Mouse (Mus musculus) stomach, embryonic 15.5 days (tissue): ENCODE measurements around the gene Tmem86b. TPM values are rescaled to one million over a fixed set of nuclear protein-coding genes. Genes with fewer than 3 reads are reported as not detected.

Experiments used
- ATAC-seq: fragments of 200-750 bp; cut with Nextera tagmentation; 2 replicates; pipeline ENCODE4 v1.8.0; 2017; ENCODE audit warnings: low read depth, moderate number of reproducible peaks, moderate TSS enrichment; ENCODE audit not compliant: insufficient read depth, low FRiP score
- H3K27ac ChIP-seq: fragments of 300-500 bp; sonication (generic); 2 replicates; pipeline ENCODE4 v1.5.1; 2015; ENCODE audit warnings: mild to moderate bottlenecking, inconsistent platforms
- H3K27me3 ChIP-seq: fragments of 300-500 bp; sonication (generic); replicated peaks from 2 replicates; pipeline ENCODE4 v1.6.1; 2015; ENCODE audit warnings: inconsistent platforms
- H3K36me3 ChIP-seq: fragments of 300-500 bp; sonication (generic); 2 replicates; pipeline ENCODE4 v1.6.1; 2015; ENCODE audit warnings: inconsistent platforms
- H3K4me1 ChIP-seq: fragments of 300-500 bp; sonication (generic); 2 replicates; pipeline ENCODE4 v1.6.1; 2015; ENCODE audit warnings: inconsistent platforms
- H3K4me2 ChIP-seq: fragments of 300-500 bp; sonication (generic); 2 replicates; pipeline ENCODE4 v1.6.1; 2015; ENCODE audit warnings: mild to moderate bottlenecking, inconsistent platforms
- H3K4me3 ChIP-seq: fragments of 300-500 bp; sonication (generic); replicated peaks from 2 replicates; pipeline ENCODE4 v1.5.1; 2015; ENCODE audit warnings: inconsistent platforms
- H3K9ac ChIP-seq: fragments of 300-500 bp; sonication (generic); 2 replicates; pipeline ENCODE4 v1.6.1; 2015; ENCODE audit warnings: inconsistent platforms
- H3K9me3 ChIP-seq: fragments of 300-500 bp; sonication (generic); 2 replicates; pipeline ENCODE4 v1.6.1; 2016; ENCODE audit warnings: inconsistent platforms
- WGBS: fragments of 180-500 bp; shearing (Covaris S2); methylation state at CpG from one replicate; pipeline ENCODE4 v1.1.7; 2015; 5-methylcytosine and 5-hydroxymethylcytosine counted together
- polyA plus RNA-seq: library from polyadenylated mRNA; unstranded; fragments of >200 nt; fragmentation: Nextera tagmentation; extraction: Ambion mirVana; gene quantifications from 2 replicates; pipeline ENCODE4 v1.2.1, GENCODE M21; 2015

Tmem86b gene
- polyA plus RNA-seq = 2.4 and 4.8 TPM in 2 replicates

GRCm38 (mm10) chr7:4631031-4631430 is at the start of gene Tmem86b:
Gene Tmem86b (minus strand): TSS chr7:4631422.
- no peak within 1 kb of the TSS for H3K4me2 ChIP-seq
- 0 out of 2 replicates have a peak, but pooled peaks have one; percentile 32 for ATAC-seq

DNA sequence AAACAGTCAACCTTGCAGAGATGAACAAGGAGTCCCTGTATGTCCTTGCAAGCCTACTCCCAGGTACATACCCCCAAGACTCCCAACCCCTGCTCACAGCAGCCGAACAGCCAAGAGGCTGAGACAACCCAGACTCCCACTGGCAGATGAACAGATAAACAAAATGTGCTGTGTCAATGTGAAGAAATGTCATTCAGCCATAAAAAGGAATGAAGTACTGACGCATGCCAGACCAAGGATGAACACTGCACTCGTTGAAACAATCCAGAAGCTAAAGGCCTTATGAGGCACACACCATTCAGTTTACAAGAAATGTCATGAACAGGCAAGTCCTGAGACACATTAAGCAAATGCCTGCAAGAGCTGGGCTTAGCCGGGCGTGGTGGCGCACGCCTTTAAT is 44.0 kb upstream of the Tmem86b start:
- WGBS = 58% methylated on average over 7 of the region's 7 CpGs
- peaks cover 23% of the 10 kb centered on the region for H3K36me3 ChIP-seq
- peak overlapping the region; percentile 31; the same call in 1 of the 2 replicates for H3K27ac ChIP-seq
- no peaks in the 10 kb centered on the region for H3K4me1 ChIP-seq
- H3K4me2 ChIP-seq = no peak overlapping the region
- H3K9me3 ChIP-seq = no peaks in the 10 kb centered on the region
- no peak overlapping the region for H3K9ac ChIP-seq
- no peaks in the 10 kb centered on the region for H3K27me3 ChIP-seq
- peak; percentile 41; the same call in 1 of the 2 replicates for ATAC-seq
- H3K4me3 ChIP-seq = no peak overlapping the region

More at GRCm38 (mm10) chr7:4631031-4631430, at the start of gene Tmem86b:
- H3K4me3 ChIP-seq = no peak within 1 kb of the TSS
- H3K9me3 ChIP-seq = no peaks in the 10 kb centered on the region
- no peak within 1 kb of the TSS for H3K9ac ChIP-seq
- no peaks in the 10 kb centered on the region for H3K27me3 ChIP-seq
- peaks cover 40% of the 10 kb centered on the region for H3K36me3 ChIP-seq
- H3K4me1 ChIP-seq = no peaks in the 10 kb centered on the region
- 81% methylated on average over 4 of the region's 4 CpGs for WGBS
- no peak within 1 kb of the TSS for H3K27ac ChIP-seq

DNA sequence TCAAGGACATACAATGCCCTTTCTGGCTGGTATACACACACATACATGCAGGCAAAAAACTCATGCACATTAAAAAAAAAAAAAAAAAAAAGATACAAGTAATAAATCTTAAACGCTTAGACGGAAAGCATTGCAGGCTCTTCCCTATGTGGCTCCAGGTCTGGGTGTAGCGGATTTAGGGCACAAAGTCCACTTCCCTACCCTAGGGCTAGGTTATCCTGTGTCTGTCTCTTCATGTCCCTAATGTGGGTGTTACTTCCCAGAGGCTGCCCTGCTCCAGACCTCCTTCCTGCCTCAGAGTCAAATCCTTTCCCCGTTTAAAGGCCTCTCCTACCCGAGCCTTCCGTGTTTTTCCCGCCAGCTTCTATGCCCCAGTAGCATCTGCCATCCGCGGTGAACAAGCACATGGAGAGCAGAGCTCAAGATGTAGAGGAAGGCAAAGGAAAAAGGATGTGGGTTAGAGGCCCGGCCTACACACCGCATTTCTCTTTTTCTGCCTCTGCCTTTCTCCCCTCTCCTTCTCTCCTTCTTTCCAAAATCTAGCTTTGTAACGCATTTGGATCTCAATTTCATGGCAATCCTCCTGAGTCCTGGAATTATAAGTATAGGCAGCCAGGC is 43.0 kb upstream of the Tmem86b start:
- ATAC-seq = no peak
- Histone ChIP-seq H3K36me3 (peaks cover 18% of the 10 kb centered on the region), H3K4me3 (no peak overlapping the region), H3K9ac (no peak overlapping the region), H3K27me3 (no peaks in the 10 kb centered on the region), H3K9me3 (no peaks in the 10 kb centered on the region), H3K27ac (peak overlapping the region; percentile 31; the same call in 1 of the 2 replicates), H3K4me2 (no peak overlapping the region), H3K4me1 (no peaks in the 10 kb centered on the region)
- WGBS = 83% methylated on average over 12 of the region's 12 CpGs

DNA sequence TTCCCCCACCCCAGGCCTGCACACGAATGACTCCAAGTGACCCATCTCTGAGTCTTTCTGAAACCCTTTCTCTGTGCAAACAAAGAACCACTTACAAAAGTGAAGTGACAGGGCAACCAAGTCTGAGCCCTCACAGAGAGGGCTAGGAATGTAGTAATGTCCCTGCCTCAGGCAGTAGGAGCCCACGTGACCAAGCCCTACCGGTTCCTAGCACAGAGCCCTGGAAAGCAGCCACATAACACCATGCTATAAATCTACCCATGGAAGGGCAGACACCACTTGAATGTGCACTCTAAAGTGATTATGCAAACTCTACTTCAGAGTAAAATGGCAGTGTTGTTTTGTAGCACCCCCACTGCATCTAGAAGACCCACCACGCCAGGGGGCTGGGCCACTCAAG is 40.7 kb upstream of the Tmem86b start:
- ATAC-seq = no peak
- Histone ChIP-seq H3K4me3 (no peak overlapping the region), H3K36me3 (peaks cover 24% of the 10 kb centered on the region), H3K9ac (no peak overlapping the region), H3K27me3 (no peaks in the 10 kb centered on the region), H3K9me3 (no peaks in the 10 kb centered on the region), H3K4me2 (no peak overlapping the region), H3K4me1 (no peaks in the 10 kb centered on the region), H3K27ac (no peak overlapping the region; the same call in 1 of the 2 replicates)
- 73% methylated on average over 4 of the region's 4 CpGs for WGBS

- Histone ChIP-seq H3K4me2 (no peak overlapping the region), H3K9ac (no peak overlapping the region), H3K36me3 (peaks cover 31% of the 10 kb centered on the region), H3K4me1 (no peaks in the 10 kb centered on the region), H3K27ac (no peak overlapping the region), H3K4me3 (no peak overlapping the region), H3K9me3 (no peaks in the 10 kb centered on the region), H3K27me3 (no peaks in the 10 kb centered on the region)
- 82% methylated on average over 8 of the region's 8 CpGs for WGBS
- peak; percentile 85 for ATAC-seq
Observed at GRCm38 (mm10) chr7:4670655-4671255, 39.5 kb upstream of the Tmem86b start.

- Histone ChIP-seq H3K4me1 (no peaks in the 10 kb centered on the region), H3K9ac (no peak overlapping the region), H3K36me3 (peaks cover 34% of the 10 kb centered on the region), H3K9me3 (no peaks in the 10 kb centered on the region), H3K4me3 (no peak overlapping the region), H3K27ac (no peak overlapping the region), H3K27me3 (no peaks in the 10 kb centered on the region), H3K4me2 (no peak overlapping the region)
- ATAC-seq = no peak
- 97% methylated on average over 9 of the region's 9 CpGs for WGBS
Observed at GRCm38 (mm10) chr7:4669156-4669555, 37.9 kb upstream of the Tmem86b start.

DNA sequence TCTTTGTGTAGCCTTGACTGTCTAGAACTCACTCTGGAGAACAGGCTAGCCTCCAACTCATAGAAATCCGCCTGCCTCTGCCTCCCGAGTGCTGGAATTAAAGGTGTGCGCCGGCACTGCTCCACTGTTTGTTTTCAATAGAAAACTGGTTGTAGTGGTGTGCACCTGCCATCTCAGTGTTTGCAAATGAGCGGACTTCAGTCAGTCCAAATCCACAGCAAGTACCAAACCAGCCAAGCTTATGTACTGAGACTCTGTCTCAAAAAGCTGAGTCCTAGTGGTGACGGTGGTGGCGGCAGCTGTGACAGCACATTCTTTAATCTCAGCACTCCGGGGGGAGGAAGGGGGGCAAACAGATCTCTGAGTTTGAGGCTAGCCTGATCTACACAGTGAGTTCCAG is 37.3 kb upstream of the Tmem86b start:
- Histone ChIP-seq H3K27me3 (no peaks in the 10 kb centered on the region), H3K4me2 (no peak overlapping the region), H3K27ac (no peak overlapping the region), H3K36me3 (peaks cover 37% of the 10 kb centered on the region), H3K4me3 (no peak overlapping the region), H3K4me1 (no peaks in the 10 kb centered on the region), H3K9ac (no peak overlapping the region), H3K9me3 (no peaks in the 10 kb centered on the region)
- no peak for ATAC-seq
- WGBS = 97% methylated on average over 8 of the region's 8 CpGs

DNA sequence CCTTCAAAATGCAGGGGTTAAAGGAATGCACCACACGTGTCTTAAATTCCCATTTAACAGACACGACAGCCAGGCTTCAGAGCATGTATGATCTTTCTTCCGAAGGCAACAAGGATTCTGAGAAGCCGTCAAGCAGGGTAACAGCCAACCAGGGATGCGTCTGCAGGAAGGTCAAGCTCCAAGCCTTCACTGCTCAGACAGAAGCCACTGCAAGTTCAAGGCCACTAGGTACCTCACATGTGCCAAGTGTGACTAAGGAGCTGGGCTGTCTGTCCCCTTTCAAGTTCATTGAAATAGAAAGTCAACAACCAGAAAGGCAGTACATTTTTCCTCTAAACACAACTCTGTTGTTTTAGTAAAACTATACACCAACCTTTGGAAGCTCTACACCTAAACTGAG is 35.6 kb upstream of the Tmem86b start:
- H3K9me3 ChIP-seq = no peaks in the 10 kb centered on the region
- no peak for ATAC-seq
- no peaks in the 10 kb centered on the region for H3K27me3 ChIP-seq
- 93% methylated on average over 5 of the region's 5 CpGs for WGBS
- H3K4me3 ChIP-seq = no peak overlapping the region
- H3K36me3 ChIP-seq = peaks cover 41% of the 10 kb centered on the region
- no peak overlapping the region for H3K4me2 ChIP-seq
- no peak overlapping the region for H3K9ac ChIP-seq
- no peak overlapping the region for H3K27ac ChIP-seq
- no peaks in the 10 kb centered on the region for H3K4me1 ChIP-seq

GRCm38 (mm10) chr7:4663742-4664141 is 32.5 kb upstream of the Tmem86b start:
- peaks cover 31% of the 10 kb centered on the region for H3K36me3 ChIP-seq
- no peak for ATAC-seq
- WGBS = 83% methylated on average over 2 of the region's 2 CpGs

DNA sequence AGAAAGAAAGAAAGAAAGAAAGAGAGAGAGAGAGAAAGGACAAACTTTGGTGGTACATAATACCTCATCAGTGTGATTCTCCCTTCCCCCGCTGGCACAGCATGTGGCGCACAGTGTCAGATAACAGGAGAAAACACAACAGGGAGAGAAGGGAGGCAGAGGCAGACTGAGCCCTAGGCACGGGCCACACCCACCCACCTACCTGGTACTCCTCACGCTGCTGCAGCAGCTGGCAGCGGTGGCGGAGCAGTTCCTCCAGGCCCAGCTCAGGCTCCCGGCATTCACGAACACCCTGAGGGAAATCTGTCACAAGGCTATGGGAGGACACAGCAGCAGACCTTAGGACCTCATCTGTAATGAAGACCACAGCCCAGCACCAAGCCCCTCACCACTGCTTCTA is 32.0 kb upstream of the Tmem86b start:
- Histone ChIP-seq H3K9ac (no peak overlapping the region), H3K27ac (no peak overlapping the region), H3K9me3 (no peaks in the 10 kb centered on the region), H3K4me3 (no peak overlapping the region), H3K36me3 (peaks cover 31% of the 10 kb centered on the region), H3K4me1 (0 out of 2 replicates have a peak, but pooled peaks cover 4% of the 10 kb centered on the region), H3K27me3 (no peaks in the 10 kb centered on the region), H3K4me2 (no peak overlapping the region)
- 77% methylated on average over 8 of the region's 8 CpGs for WGBS
- no peak for ATAC-seq

More at GRCm38 (mm10) chr7:4663742-4664141, 32.5 kb upstream of the Tmem86b start:
- Histone ChIP-seq H3K4me3 (no peak overlapping the region), H3K9ac (no peak overlapping the region), H3K4me2 (no peak overlapping the region), H3K9me3 (no peaks in the 10 kb centered on the region), H3K4me1 (0 out of 2 replicates have a peak, but pooled peaks cover 4% of the 10 kb centered on the region), H3K27ac (no peak overlapping the region), H3K27me3 (no peaks in the 10 kb centered on the region)

DNA sequence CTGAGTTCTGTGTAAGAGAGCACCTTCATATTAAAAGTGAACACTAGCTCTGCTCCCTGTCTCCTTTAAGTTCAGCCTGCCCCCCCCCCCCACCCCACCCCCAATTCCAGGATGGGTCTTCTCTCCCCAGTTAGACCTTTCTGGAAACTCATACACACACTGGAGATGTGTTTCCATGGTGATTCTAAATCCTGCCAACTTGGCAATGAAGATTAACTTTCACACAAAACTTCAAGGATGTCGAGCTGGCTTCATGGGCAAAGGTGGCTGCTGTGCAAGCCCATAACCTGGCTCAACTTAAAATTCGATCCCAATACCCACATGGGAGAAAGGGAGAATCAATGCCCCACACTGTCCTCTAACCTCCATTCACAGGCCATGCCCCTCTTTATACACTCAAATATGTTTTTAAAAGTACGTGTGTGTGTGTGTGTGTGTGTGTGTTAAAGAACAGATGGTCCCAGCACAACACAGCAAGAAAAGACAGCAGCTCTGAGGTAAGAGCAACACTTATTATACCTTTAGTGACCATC is 28.8 kb upstream of the Tmem86b start:
- Histone ChIP-seq H3K4me2 (peak overlapping the region; percentile 77), H3K9me3 (no peaks in the 10 kb centered on the region), H3K4me1 (peaks cover 34% of the 10 kb centered on the region), H3K9ac (no peak overlapping the region; the same call in 1 of the 2 replicates), H3K27ac (peak overlapping the region; percentile 97; the same call in 1 of the 2 replicates), H3K4me3 (peak overlapping the region; percentile 95; the same call in 1 of the 2 replicates), H3K27me3 (no peaks in the 10 kb centered on the region), H3K36me3 (peaks cover 16% of the 10 kb centered on the region)
- no peak for ATAC-seq
- WGBS = 50% methylated on average over 3 of the region's 3 CpGs

DNA sequence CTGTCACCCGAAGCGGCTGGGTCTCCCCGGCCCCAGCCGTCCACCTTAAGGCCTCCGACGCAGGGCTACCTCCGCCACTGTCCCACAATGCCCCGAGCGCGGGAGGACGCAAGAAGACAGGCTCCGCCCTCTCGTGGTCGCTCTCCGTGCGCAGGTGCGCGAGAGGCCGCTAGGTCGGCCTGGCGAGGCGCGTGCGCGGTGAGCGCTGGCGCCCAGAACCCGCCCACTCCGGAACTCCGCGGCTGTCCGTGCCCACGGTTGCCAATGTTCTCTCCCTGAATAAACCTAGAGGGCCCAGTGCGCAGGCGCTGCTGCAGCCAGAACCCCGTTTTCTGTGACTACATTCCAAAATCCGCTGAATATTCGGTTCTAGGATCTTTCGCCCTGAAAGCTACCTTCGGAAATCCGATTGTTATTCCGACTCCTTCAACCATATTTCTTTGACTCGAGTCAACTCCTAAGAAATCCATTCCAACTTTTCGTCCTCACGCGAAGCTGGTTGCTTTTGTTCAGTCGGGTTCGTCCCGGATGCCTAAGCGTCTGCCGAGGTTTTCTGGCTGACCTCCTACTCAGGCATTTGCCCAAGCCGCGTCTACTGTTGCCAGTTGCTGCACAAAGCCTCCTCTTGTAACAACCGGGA is 27.8 kb upstream of the Tmem86b start, which contains the start of gene Ppp6r1:
Ppp6r1 (minus strand) TSS at position 108 of the 640 bp plus-strand sequence.
- Histone ChIP-seq H3K9me3 (no peaks in the 10 kb centered on the region), H3K4me2 (peak within 1 kb of the TSS; percentile 83), H3K4me3 (peak within 1 kb of the TSS; percentile 95), H3K4me1 (peaks cover 37% of the 10 kb centered on the region), H3K27ac (peak within 1 kb of the TSS; percentile 97), H3K36me3 (peaks cover 9% of the 10 kb centered on the region), H3K27me3 (no peaks in the 10 kb centered on the region), H3K9ac (peak within 1 kb of the TSS; percentile 91)
- ATAC-seq = peak; percentile 98
- under 1% methylated on average over 54 of the region's 54 CpGs for WGBS
